Mouse (Mus musculus) liver, embryonic 16.5 days (tissue): Measurements from ENCODE around the gene Gm48551. TPM values are rescaled to one million over a fixed set of nuclear protein-coding genes. Genes with fewer than 3 reads are reported as not detected.

Experiments used
- ATAC-seq: fragments of 200-750 bp; cut with Nextera tagmentation; 2 replicates; pipeline ENCODE4 v1.8.0; 2017; ENCODE audit warnings: low read depth, mild to moderate bottlenecking, moderate number of reproducible peaks, moderate library complexity
- H3K27ac ChIP-seq: fragments of 300-500 bp; sonication (generic); 2 replicates; pipeline ENCODE4 v1.5.1; 2014; ENCODE audit warnings: mild to moderate bottlenecking, low read length
- H3K27me3 ChIP-seq: fragments of 300-500 bp; sonication (generic); 2 replicates; pipeline ENCODE4 v1.6.1; 2014; ENCODE audit warnings: low read depth, low read length, mixed read lengths; ENCODE audit not compliant: control insufficient read depth, insufficient read depth
- H3K36me3 ChIP-seq: fragments of 300-500 bp; sonication (generic); 2 replicates; pipeline ENCODE4 v1.6.1; 2014; ENCODE audit warnings: mild to moderate bottlenecking; ENCODE audit not compliant: control insufficient read depth, insufficient read depth
- H3K4me1 ChIP-seq: fragments of 300-500 bp; sonication (generic); 2 replicates; pipeline ENCODE4 v1.6.1; 2014; ENCODE audit warnings: low read depth, low read length, mixed read lengths; ENCODE audit not compliant: control insufficient read depth
- H3K4me2 ChIP-seq: fragments of 300-500 bp; sonication (generic); 2 replicates; pipeline ENCODE4 v1.6.1; 2014; ENCODE audit warnings: low read depth, low read length, mixed read lengths
- H3K4me3 ChIP-seq: fragments of 300-500 bp; sonication (generic); 2 replicates; pipeline ENCODE4 v1.5.1; 2014; ENCODE audit warnings: low read depth, mild to moderate bottlenecking, low read length
- H3K9ac ChIP-seq: fragments of 300-500 bp; sonication (generic); 2 replicates; pipeline ENCODE4 v1.6.1; 2014; ENCODE audit warnings: low read depth, low read length
- H3K9me3 ChIP-seq: fragments of 300-500 bp; sonication (generic); replicated peaks from 2 replicates; pipeline ENCODE4 v1.6.1; 2016; ENCODE audit warnings: low read length; ENCODE audit not compliant: control insufficient read depth
- WGBS: fragments of 180-500 bp; shearing (Covaris S2); extraction: QIAGEN DNeasy Blood & Tissue Kit; methylation state at CpG from one replicate; pipeline ENCODE4 v1.1.7; 2014; ENCODE audit not compliant: insufficient replicate concordance; 5-methylcytosine and 5-hydroxymethylcytosine counted together
- polyA plus RNA-seq: library from polyadenylated mRNA; unstranded; fragments of >200 nt; fragmentation: Nextera tagmentation; extraction: Ambion mirVana; gene quantifications from 2 replicates; pipeline ENCODE4 v1.2.1, GENCODE M21; 2015

The Gm48551 gene
- polyA plus RNA-seq, 1 experiment from 2014 or later: 0.55 TPM

- Histone ChIP-seq H3K9ac (no peak overlapping the region), H3K4me3 (no peak overlapping the region), H3K36me3 (peaks cover 2% of the 10 kb centered on the region; the same call in 1 of the 2 replicates), H3K4me2 (no peak overlapping the region), H3K27me3 (peaks cover 47% of the 10 kb centered on the region), H3K4me1 (peaks cover 53% of the 10 kb centered on the region), H3K27ac (no peak overlapping the region), H3K9me3 (no peaks in the 10 kb centered on the region)
- 60% methylated on average over 4 of the region's 4 CpGs for WGBS
- no peak for ATAC-seq
Measured at GRCm38 (mm10) chr10:81345162-81345534, 39.1 kb upstream of the Gm48551 start.

GRCm38 (mm10) chr10:81346453-81347067 lies 37.7 kb upstream of the Gm48551 start:
- H3K9ac ChIP-seq: peak overlapping the region; percentile 41
- peaks cover 43% of the 10 kb centered on the region for H3K27me3 ChIP-seq
- no peak overlapping the region for H3K27ac ChIP-seq
- H3K4me1 ChIP-seq: peaks cover 47% of the 10 kb centered on the region
- 13% methylated on average over 55 of the region's 55 CpGs for WGBS
- H3K4me3 ChIP-seq: peak overlapping the region; percentile 49
- ATAC-seq: peak; percentile 4
- H3K36me3 ChIP-seq: peaks cover 2% of the 10 kb centered on the region; the same call in 1 of the 2 replicates
- H3K9me3 ChIP-seq: no peaks in the 10 kb centered on the region
- peak overlapping the region; percentile 77 for H3K4me2 ChIP-seq

- H3K4me2 ChIP-seq: peak overlapping the region; percentile 96
- ATAC-seq: peak; percentile 32
- H3K36me3 ChIP-seq: peaks cover 2% of the 10 kb centered on the region; the same call in 1 of the 2 replicates
- WGBS: 4% methylated on average over 12 of the region's 12 CpGs
- peak overlapping the region; percentile 91 for H3K27ac ChIP-seq
- no peaks in the 10 kb centered on the region for H3K9me3 ChIP-seq
- peak overlapping the region; percentile 87 for H3K4me3 ChIP-seq
- peak overlapping the region; percentile 95 for H3K9ac ChIP-seq
- peaks cover 54% of the 10 kb centered on the region for H3K4me1 ChIP-seq
- peaks cover 18% of the 10 kb centered on the region for H3K27me3 ChIP-seq
Measured at GRCm38 (mm10) chr10:81349146-81349545, 35.1 kb upstream of the Gm48551 start.

- Histone ChIP-seq H3K27me3 (peaks cover 10% of the 10 kb centered on the region), H3K9ac (peak overlapping the region; percentile 95)
- no peak for ATAC-seq
Measured at GRCm38 (mm10) chr10:81349961-81350350, 34.3 kb upstream of the Gm48551 start.

GRCm38 (mm10) chr10:81350351-81351063 lies 33.8 kb upstream of the Gm48551 start, which contains the start of gene Hmg20b:
Hmg20b (minus strand) TSS chr10:81350480.
- peak within 1 kb of the TSS; percentile 95 for H3K9ac ChIP-seq
- peaks cover 2% of the 10 kb centered on the region; the same call in 1 of the 2 replicates for H3K36me3 ChIP-seq
- H3K4me1 ChIP-seq: peaks cover 58% of the 10 kb centered on the region
- H3K27ac ChIP-seq: peak within 1 kb of the TSS; percentile 91
- H3K27me3 ChIP-seq: peaks cover 5% of the 10 kb centered on the region
- H3K4me2 ChIP-seq: peak within 1 kb of the TSS; percentile 96
- under 1% methylated on average over 54 of the region's 54 CpGs for WGBS
- peak; percentile 93 for ATAC-seq
- H3K9me3 ChIP-seq: no peaks in the 10 kb centered on the region
- peak within 1 kb of the TSS; percentile 87 for H3K4me3 ChIP-seq

More at GRCm38 (mm10) chr10:81349961-81350350, 34.3 kb upstream of the Gm48551 start:
- Histone ChIP-seq H3K9me3 (no peaks in the 10 kb centered on the region), H3K27ac (peak overlapping the region; percentile 91), H3K36me3 (peaks cover 2% of the 10 kb centered on the region; the same call in 1 of the 2 replicates), H3K4me2 (peak overlapping the region; percentile 96), H3K4me1 (peaks cover 55% of the 10 kb centered on the region), H3K4me3 (peak overlapping the region; percentile 87)
- 1% methylated on average over 27 of the region's 29 CpGs for WGBS

GRCm38 (mm10) chr10:81351678-81352291 lies 32.5 kb upstream of the Gm48551 start:
- H3K4me1 ChIP-seq: peaks cover 60% of the 10 kb centered on the region
- 5% methylated on average over 9 of the region's 9 CpGs for WGBS
- peak overlapping the region; percentile 78 for H3K4me2 ChIP-seq
- H3K27ac ChIP-seq: peak overlapping the region; percentile 91
- peak overlapping the region; percentile 65 for H3K9ac ChIP-seq
- peak overlapping the region; percentile 55 for H3K4me3 ChIP-seq
- no peak for ATAC-seq
- H3K36me3 ChIP-seq: peaks cover 2% of the 10 kb centered on the region; the same call in 1 of the 2 replicates
- H3K27me3 ChIP-seq: no peaks in the 10 kb centered on the region
- no peaks in the 10 kb centered on the region for H3K9me3 ChIP-seq

- Histone ChIP-seq H3K36me3 (no peaks in the 10 kb centered on the region; the same call in 1 of the 2 replicates), H3K4me2 (no peak overlapping the region), H3K9me3 (no peaks in the 10 kb centered on the region), H3K27ac (no peak overlapping the region), H3K27me3 (no peaks in the 10 kb centered on the region), H3K4me1 (peaks cover 56% of the 10 kb centered on the region), H3K9ac (no peak overlapping the region), H3K4me3 (no peak overlapping the region)
- WGBS: 64% methylated on average over 9 of the region's 9 CpGs
- ATAC-seq: no peak
Measured at GRCm38 (mm10) chr10:81354738-81355477, 29.4 kb upstream of the Gm48551 start.

- Histone ChIP-seq H3K36me3 (no peaks in the 10 kb centered on the region; the same call in 1 of the 2 replicates), H3K9ac (no peak overlapping the region), H3K27ac (no peak overlapping the region), H3K9me3 (no peaks in the 10 kb centered on the region), H3K27me3 (no peaks in the 10 kb centered on the region), H3K4me3 (no peak overlapping the region), H3K4me2 (no peak overlapping the region), H3K4me1 (peaks cover 62% of the 10 kb centered on the region)
- 55% methylated on average over 4 of the region's 4 CpGs for WGBS
- no peak for ATAC-seq
Measured at GRCm38 (mm10) chr10:81355533-81355932, 28.7 kb upstream of the Gm48551 start.
